Mouse (Mus musculus) hindbrain, embryonic 14.5 days (tissue): ENCODE data around the gene Zfp326. TPM values are rescaled to one million over a fixed set of nuclear protein-coding genes. Genes with fewer than 3 reads are reported as not detected.
"Not testable (repeated sequence)": the region's sequence is repeated elsewhere in the genome, so short reads cannot be mapped to it uniquely, and the experiment has no call there.

ENCODE experiments used
- ATAC-seq: fragments of 200-750 bp; cut with Nextera tagmentation; 2 replicates; pipeline ENCODE4 v1.8.0; 2017; ENCODE audit warnings: moderate number of reproducible peaks, mild to moderate bottlenecking, moderate TSS enrichment, moderate library complexity; ENCODE audit not compliant: low FRiP score
- DNase-seq: peaks from one replicate; pipeline ENCODE4 v3.0.0-alpha.2; 2015; ENCODE audit warnings: low spot score
- H3K27ac ChIP-seq: fragments of 300-500 bp; sonication (generic); 2 replicates; pipeline ENCODE4 v1.5.1; 2014; ENCODE audit warnings: mild to moderate bottlenecking, moderate library complexity
- H3K27me3 ChIP-seq: fragments of 300-500 bp; sonication (generic); 2 replicates; pipeline ENCODE4 v1.6.1; 2014; ENCODE audit warnings: mild to moderate bottlenecking, low read length, mixed read lengths; ENCODE audit not compliant: control insufficient read depth, insufficient read depth
- H3K36me3 ChIP-seq: fragments of 300-500 bp; sonication (generic); replicated peaks from 2 replicates; pipeline ENCODE4 v1.6.1; 2014; ENCODE audit not compliant: control insufficient read depth, insufficient read depth
- H3K4me1 ChIP-seq: fragments of 300-500 bp; sonication (generic); replicated peaks from 2 replicates; pipeline ENCODE4 v1.6.1; 2014; ENCODE audit warnings: antibody characterized with exemption, low read length, mixed read lengths; ENCODE audit not compliant: control insufficient read depth, insufficient read depth
- H3K4me2 ChIP-seq: fragments of 300-500 bp; sonication (generic); replicated peaks from 2 replicates; pipeline ENCODE4 v1.6.1; 2014; ENCODE audit warnings: mild to moderate bottlenecking, moderate library complexity
- H3K4me3 ChIP-seq: fragments of 300-500 bp; sonication (generic); replicated peaks from 2 replicates; pipeline ENCODE4 v1.5.1; 2014; ENCODE audit warnings: mild to moderate bottlenecking, low read length
- H3K9ac ChIP-seq: fragments of 300-500 bp; sonication (generic); 2 replicates; pipeline ENCODE4 v1.6.1; 2014
- H3K9me3 ChIP-seq: fragments of 300-500 bp; sonication (generic); 2 replicates; pipeline ENCODE4 v1.6.1; 2016; ENCODE audit warnings: low read length; ENCODE audit not compliant: control insufficient read depth
- WGBS: fragments of 180-500 bp; shearing (Covaris S2); extraction: QIAGEN DNeasy Blood & Tissue Kit; methylation state at CpG from one replicate; pipeline ENCODE4 v1.1.7; 2014; 5-methylcytosine and 5-hydroxymethylcytosine counted together
- polyA plus RNA-seq: library from polyadenylated mRNA; unstranded; fragments of >200 nt; fragmentation: Nextera tagmentation; extraction: Ambion mirVana; gene quantifications from 2 replicates; pipeline ENCODE4 v1.2.1, GENCODE M21; 2014

Gene Zfp326
- polyA plus RNA-seq, 1 experiment from 2014 or later, result 41.9 TPM

DNA sequence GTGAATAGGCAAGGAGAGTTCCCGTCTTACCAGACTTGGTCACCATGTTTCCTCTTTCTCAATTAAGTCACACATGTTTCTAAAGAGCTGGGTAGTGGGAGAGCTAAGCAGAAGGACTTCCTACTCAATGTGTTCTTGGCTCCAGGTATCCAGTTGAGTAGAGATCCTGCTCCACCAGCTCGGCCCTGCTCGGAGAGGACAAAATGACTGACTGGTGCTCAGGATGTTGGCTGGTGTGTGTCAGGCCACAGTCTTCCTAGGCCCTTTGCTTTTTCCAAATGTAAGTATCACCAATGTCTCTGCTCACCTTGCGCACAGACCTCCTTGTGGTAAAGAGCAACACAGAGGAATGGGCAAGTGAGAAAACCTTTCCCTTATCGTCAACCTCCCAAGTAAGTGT, 14.7 kb upstream of the Zfp326 start:
- Histone ChIP-seq H3K27ac (no peak overlapping the region), H3K36me3 (no peaks in the 10 kb centered on the region), H3K9ac (no peak overlapping the region), H3K4me3 (no peak overlapping the region), H3K4me1 (no peaks in the 10 kb centered on the region), H3K4me2 (no peak overlapping the region), H3K9me3 (no peaks in the 10 kb centered on the region), H3K27me3 (no peaks in the 10 kb centered on the region)
- WGBS, result 95% methylated on average over 5 of the region's 5 CpGs
- no peak for ATAC-seq
- DNase-seq, result no peak

DNA sequence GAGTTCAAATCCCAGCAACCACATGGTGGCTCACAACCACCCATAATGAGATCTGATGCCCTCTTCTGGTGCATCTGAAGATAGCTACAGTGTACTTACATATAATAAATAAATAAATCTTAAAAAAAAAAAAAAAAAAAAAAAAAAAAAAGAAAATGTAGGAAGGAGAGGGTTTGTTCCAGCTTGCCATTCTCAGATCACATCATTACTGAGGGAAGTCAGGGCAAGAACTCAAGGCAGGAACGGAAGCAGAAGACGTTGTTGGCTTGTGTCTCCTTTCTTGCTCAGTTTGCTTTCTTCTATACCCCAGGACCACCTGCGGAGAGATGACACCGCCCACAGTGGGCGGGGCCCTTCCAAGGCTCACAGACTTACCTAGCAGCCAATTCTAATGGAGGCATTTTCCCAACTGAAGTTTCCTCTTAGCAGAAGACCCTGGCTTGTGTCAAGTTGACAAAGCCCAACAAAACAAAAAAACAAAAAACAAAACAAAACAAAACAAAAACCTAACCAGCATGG, 11.2 kb upstream of the Zfp326 start:
- H3K27ac ChIP-seq, H3K4me1 ChIP-seq, H3K9ac ChIP-seq, ATAC-seq, H3K4me3 ChIP-seq, H3K9me3 ChIP-seq, DNase-seq, H3K4me2 ChIP-seq, H3K36me3 ChIP-seq, H3K27me3 ChIP-seq: not testable (repeated sequence)
- WGBS, result 49% methylated on average over 5 of the region's 5 CpGs

DNA sequence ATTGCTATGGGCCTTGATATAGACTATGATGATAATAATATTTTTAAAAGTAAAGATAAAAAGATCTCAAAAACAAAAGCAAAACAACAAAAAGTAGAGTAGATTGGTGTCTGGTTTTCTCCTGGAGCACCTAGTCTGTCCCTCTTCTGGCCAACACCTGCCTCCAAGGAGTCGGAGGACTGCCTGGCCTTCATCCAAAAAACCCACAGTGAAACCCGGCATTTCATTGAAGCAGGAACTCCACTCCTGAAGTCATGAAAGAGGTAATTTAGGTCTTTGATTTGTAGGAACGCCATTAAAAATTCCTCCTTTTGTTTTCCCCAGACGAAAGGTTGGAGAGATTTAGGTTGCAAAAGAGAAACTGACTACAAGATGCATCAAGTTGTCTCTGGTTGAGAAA, 8.9 kb upstream of the Zfp326 start:
- no peaks in the 10 kb centered on the region for H3K4me1 ChIP-seq
- no peaks in the 10 kb centered on the region for H3K27me3 ChIP-seq
- ATAC-seq (no peak), DNase-seq (no peak)
- no peaks in the 10 kb centered on the region for H3K9me3 ChIP-seq
- no peak overlapping the region for H3K27ac ChIP-seq
- no peak overlapping the region for H3K9ac ChIP-seq
- no peaks in the 10 kb centered on the region for H3K36me3 ChIP-seq
- 40% methylated on average over 4 of the region's 4 CpGs for WGBS
- H3K4me3 ChIP-seq, result no peak overlapping the region
- no peak overlapping the region for H3K4me2 ChIP-seq

DNA sequence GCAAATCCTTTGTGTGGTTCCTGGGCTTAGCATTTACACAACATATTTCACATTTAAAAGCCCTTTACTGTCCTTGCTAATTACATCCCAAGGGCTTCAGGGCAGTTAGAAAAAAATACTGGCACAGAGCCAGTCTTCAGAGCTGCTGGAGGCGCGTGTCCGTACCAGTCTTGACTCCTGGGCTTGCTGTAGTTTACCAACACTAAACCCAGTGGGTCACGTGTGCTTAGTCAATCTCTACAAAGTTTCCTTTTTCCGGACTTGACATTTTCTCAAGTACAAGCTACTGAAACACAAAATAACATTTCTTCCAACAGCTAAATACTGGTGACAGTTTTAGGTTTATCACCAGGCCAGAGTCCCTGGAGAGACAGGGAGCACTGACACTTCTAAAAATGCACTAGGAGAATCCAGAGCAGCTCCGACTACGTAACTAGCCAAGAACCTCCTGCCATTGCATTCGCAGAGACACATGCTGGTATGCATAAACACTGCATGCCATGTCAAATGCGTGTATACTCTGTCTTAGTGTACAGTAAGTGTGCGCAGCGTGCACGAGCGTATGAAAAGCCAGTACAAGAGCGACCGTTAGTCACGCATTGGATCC, 8.4 kb upstream of the Zfp326 start:
- H3K27ac ChIP-seq, result no peak overlapping the region
- no peak overlapping the region for H3K4me3 ChIP-seq
- H3K4me2 ChIP-seq, result no peak overlapping the region
- no peaks in the 10 kb centered on the region for H3K4me1 ChIP-seq
- no peaks in the 10 kb centered on the region for H3K9me3 ChIP-seq
- H3K9ac ChIP-seq, result no peak overlapping the region
- no peaks in the 10 kb centered on the region for H3K36me3 ChIP-seq
- ATAC-seq, result peak; percentile 51; the same call in 1 of the 2 replicates
- DNase-seq, result peak; percentile 70
- no peaks in the 10 kb centered on the region for H3K27me3 ChIP-seq
- 65% methylated on average over 16 of the region's 16 CpGs for WGBS

DNA sequence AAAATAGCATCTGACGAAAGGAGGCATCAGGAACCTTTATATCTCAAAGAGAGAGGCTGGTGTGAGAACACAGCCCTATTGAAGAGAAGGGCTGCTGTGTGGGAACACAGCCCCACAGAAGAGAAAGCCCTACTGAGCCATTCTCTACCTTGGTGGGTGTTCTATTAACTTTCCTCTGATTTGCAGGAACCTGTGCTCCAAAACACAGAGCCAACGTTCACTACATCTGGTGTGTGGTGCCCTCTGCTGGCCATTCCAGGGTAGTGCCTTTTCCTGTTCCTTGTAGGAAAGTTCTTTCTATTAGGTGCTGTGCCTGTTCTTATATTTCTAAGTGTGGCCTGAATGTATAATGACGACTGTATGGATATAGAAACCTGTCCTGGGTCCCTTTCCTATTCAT, 7.8 kb upstream of the Zfp326 start:
- Histone ChIP-seq H3K36me3 (no peaks in the 10 kb centered on the region), H3K27ac (no peak overlapping the region), H3K9me3 (no peaks in the 10 kb centered on the region), H3K4me2 (no peak overlapping the region), H3K9ac (no peak overlapping the region), H3K4me1 (no peaks in the 10 kb centered on the region), H3K27me3 (no peaks in the 10 kb centered on the region), H3K4me3 (no peak overlapping the region)
- ATAC-seq (peak; percentile 71; the same call in 1 of the 2 replicates), DNase-seq (peak; percentile 95)
- WGBS, result 24% methylated on average over 3 of the region's 3 CpGs

DNA sequence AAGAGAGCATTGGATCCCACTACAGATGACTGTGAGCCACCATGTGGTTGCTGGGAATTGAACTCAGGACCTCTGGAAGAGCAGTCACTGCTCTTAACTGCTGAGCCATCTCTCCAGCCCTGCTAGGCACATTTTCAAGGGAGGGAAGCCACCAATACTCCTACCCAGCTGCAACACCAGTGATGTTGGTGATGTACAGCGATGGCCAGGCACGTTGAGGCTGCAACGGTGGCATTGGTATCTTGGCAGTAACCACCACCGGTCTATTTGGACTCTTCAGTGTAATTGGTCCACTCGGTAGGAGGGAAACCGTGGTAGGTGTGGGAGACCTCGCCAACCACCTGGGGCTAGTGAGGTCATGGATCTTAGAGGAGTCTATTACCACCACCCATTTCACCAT, 6.6 kb upstream of the Zfp326 start:
- H3K27ac ChIP-seq, result no peak overlapping the region
- WGBS, result 87% methylated on average over 7 of the region's 7 CpGs
- no peak for ATAC-seq

DNA sequence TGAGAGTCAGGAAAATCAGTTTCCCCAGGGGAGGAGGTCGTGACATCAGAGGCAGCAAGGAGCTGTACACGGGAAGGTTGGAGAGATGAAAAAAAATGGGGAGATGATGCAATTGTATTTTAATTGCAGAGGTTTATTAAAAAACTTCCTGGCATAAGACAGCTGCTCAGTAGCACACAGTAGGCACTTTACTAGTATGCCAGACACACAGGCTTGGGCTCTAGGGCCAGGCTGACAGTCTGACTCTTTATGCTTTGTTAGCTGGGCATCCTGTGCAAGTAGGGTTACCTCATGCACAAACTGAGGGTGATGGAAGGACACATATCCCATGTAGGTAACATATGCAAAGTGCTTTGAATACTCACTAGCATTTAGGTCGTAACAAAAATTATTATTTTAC, 5.2 kb upstream of the Zfp326 start:
- no peak overlapping the region for H3K27ac ChIP-seq
- WGBS, result 81% methylated on average over 3 of the region's 3 CpGs
- no peak overlapping the region for H3K4me2 ChIP-seq
- H3K36me3 ChIP-seq, result no peaks in the 10 kb centered on the region
- H3K9me3 ChIP-seq, result no peaks in the 10 kb centered on the region
- H3K4me1 ChIP-seq, result no peaks in the 10 kb centered on the region; the same call in 1 of the 2 replicates
- no peak overlapping the region for H3K9ac ChIP-seq
- DNase-seq, result no peak
- no peak overlapping the region for H3K4me3 ChIP-seq
- no peaks in the 10 kb centered on the region for H3K27me3 ChIP-seq
- no peak for ATAC-seq

More for the DNA sequence above, 6.6 kb upstream of the Zfp326 start:
- no peak overlapping the region for H3K9ac ChIP-seq
- no peaks in the 10 kb centered on the region for H3K36me3 ChIP-seq
- H3K9me3 ChIP-seq, result no peaks in the 10 kb centered on the region
- no peak overlapping the region for H3K4me3 ChIP-seq
- H3K27me3 ChIP-seq, result no peaks in the 10 kb centered on the region
- H3K4me2 ChIP-seq, result no peak overlapping the region
- H3K4me1 ChIP-seq, result no peaks in the 10 kb centered on the region
- DNase-seq, result no peak

DNA sequence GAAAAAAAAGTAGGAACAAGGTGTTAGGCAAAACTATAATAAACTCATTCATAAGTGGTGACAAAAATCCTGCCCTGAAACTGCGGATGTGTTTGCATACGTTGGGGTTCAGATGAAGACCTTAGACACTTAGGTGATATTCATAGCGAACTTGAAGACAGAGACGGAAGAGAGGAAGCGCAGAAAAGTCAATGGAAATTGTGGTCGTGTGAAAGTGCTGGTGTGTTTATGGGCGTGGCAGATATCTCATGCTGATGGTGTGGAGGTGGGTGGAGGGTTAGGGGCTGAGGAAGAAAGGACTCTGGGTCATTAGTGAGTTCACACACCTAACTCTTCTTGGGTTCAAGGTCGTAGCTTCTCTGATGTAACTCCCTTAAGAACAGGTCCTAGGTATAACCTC, 4.2 kb upstream of the Zfp326 start:
- Histone ChIP-seq H3K36me3 (no peaks in the 10 kb centered on the region), H3K4me1 (no peaks in the 10 kb centered on the region; the same call in 1 of the 2 replicates), H3K4me3 (no peak overlapping the region), H3K9me3 (no peaks in the 10 kb centered on the region), H3K4me2 (no peak overlapping the region), H3K9ac (no peak overlapping the region), H3K27ac (no peak overlapping the region), H3K27me3 (no peaks in the 10 kb centered on the region)
- 85% methylated on average over 8 of the region's 8 CpGs for WGBS
- DNase-seq, result no peak
- ATAC-seq, result no peak

DNA sequence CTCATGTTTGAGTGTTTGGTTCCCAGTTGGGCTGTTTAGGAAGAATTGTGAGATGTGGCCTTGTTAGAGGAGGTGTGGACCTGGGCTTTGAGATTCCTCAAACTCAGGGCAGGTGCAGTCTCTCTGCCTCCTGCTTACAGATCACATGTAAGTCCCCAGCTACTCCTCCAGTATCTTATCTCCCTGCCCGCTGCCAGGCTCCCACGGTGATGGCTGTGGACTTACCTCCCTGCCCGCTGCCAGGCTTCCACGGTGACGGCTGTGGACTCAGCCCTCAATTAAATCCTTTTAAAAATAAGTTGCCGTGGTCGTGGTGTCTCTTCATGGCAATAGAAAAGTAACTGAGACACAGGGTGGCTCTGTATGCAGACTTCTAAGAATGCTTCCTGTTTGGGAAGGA, 3.4 kb upstream of the Zfp326 start:
- Histone ChIP-seq H3K4me1 (peaks cover 4% of the 10 kb centered on the region), H3K27me3 (no peaks in the 10 kb centered on the region), H3K4me3 (no peak overlapping the region), H3K36me3 (no peaks in the 10 kb centered on the region), H3K4me2 (no peak overlapping the region), H3K27ac (no peak overlapping the region), H3K9me3 (no peaks in the 10 kb centered on the region), H3K9ac (no peak overlapping the region)
- no peak for DNase-seq
- no peak for ATAC-seq
- WGBS, result 57% methylated on average over 7 of the region's 7 CpGs

DNA sequence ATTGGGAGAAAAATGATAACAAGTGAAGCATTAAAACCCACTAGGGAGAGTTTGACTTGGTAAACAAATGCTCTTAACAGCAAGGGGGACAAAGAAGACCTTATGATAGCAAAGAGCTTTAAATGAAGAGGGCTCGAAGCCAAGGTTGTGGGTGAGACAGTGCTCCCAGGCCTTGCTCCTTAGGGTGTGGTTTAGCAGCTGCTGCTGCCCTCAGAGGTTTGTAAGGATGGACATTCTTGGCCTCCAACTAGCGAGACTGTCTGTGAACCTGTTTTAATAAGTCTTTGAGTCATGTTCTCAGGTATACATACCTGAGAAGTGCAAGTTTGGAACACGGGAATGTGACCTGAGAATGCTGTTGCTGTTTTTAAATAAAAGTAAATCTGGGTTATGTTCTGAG, 2.6 kb upstream of the Zfp326 start:
- no peak for DNase-seq
- 80% methylated on average over 3 of the region's 3 CpGs for WGBS
- ATAC-seq, result no peak

More for the DNA sequence above, 2.6 kb upstream of the Zfp326 start:
- Histone ChIP-seq H3K4me3 (no peak overlapping the region), H3K27ac (no peak overlapping the region), H3K9me3 (no peaks in the 10 kb centered on the region), H3K27me3 (no peaks in the 10 kb centered on the region), H3K4me2 (no peak overlapping the region), H3K36me3 (no peaks in the 10 kb centered on the region), H3K9ac (no peak overlapping the region), H3K4me1 (peaks cover 12% of the 10 kb centered on the region)
